Mouse (Mus musculus) erythroid progenitor cell, adult 5-6 weeks (primary cell): Measurements from ENCODE around the gene Gm45713. TPM values are rescaled to one million over a fixed set of nuclear protein-coding genes. Genes with fewer than 3 reads are reported as not detected.
A peak's percentile ranks its signal among the peaks of the same experiment; 100 is the strongest.
"Not testable (repeated sequence)": the region's sequence is repeated elsewhere in the genome, so short reads cannot be mapped to it uniquely, and the experiment has no call there.

Source experiments
- ATAC-seq: replicated peaks from 2 replicates; pipeline ENCODE4 v1.8.0; 2016; ENCODE audit warnings: moderate number of reproducible peaks, mild to moderate bottlenecking, moderate TSS enrichment, inconsistent platforms; ENCODE audit not compliant: poor library complexity, low FRiP score, severe bottlenecking
- total RNA-seq, 2 experiments: library from RNA; stranded (forward) in 1 of 2; stranded (reverse) in 1 of 2; fragments of 150-400 nt in 1 of 2; fragments of 186-747, 209-891 nt in 1 of 2; gene quantifications; 2 replicates each; pipeline versions ENCODE4 v1.2.3 to v1.2.4; 2015 to 2017; ENCODE audit warnings: low replicate concordance in 2 of 2

Gene Gm45713
- not detected in 2 replicates for total RNA-seq (2015; ENCODE audit: low replicate concordance)
- total RNA-seq (2017; ENCODE audit: low replicate concordance): 0.98 and 2.3 TPM in 2 replicates

DNA sequence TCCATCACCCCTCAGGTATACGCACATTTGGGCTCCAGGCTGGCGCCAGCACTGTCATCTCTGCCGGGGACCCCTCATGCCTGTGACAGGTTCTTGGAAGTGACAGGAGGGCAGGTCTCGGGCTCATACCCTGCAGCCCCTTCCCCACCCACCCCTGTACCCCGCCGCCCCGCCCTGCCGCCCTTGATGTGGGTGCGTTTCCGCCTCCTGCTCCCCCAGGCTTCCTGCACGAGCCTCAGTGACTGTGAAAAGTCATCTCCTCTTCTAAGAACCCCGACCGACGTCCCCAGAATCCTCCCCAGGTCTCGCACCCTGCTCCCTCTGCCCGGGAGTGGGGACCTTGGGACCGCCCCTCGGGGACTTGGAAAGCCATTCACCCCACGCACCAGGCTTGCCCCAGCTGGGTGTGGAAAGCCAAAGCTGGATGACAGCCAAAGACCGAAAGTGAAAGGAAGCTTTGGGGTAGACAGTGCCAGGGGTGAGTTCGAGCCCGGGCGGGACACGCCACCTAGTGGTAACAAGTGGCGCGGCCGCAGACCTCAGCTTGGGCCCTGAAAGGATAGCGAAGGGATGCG, at the start of gene Gm45713, which contains the start of gene Flt3l:
Gene Gm45713, minus strand, starts transcription at position 239 of the 575 bp plus-strand sequence.
Gene Flt3l, minus strand, starts transcription at position 440 of the 575 bp plus-strand sequence.
- ATAC-seq: peak; percentile 85

DNA sequence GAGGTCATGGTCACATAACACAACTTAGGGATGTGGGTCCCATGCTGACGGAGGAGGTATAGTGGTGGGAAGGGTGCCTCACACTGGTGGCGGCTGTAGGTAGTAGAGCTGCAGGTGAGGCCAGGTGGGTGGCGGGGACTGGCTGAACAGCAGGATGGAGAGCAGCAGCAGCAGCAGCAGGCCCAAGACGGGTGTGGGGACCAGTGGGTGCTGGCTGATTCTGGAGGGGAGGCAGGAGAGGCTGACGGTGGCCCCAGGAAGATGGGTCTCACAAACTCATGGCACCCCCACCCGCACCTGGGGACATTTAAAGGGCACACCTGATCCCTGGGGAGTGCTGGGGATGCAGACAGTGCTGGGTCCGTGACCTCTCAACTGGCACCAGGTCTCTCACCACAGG, 47.6 kb upstream of the Gm45713 start:
- ATAC-seq: no peak

DNA sequence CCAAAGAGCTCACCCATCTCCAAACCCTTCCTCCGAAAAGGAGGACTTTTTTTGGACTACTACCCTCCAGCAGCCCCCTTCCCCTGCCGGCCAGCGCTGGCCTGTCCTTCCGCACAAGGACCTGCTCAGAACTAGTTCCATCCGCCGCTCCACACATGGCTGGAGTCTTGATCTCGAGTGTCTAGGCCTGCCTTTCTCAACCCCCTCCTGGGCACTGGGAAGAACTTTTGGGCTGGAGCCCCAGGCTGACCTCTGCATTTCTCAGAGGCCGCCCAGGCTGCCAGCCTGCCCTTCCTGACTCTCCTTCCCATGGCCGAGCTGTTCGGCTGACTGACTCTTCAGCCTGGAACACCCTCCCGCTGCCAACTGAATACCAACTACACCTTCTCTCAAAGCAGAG, 46.6 kb upstream of the Gm45713 start:
- 0 out of 2 replicates have a peak, but pooled peaks have one; percentile 1 for ATAC-seq

DNA sequence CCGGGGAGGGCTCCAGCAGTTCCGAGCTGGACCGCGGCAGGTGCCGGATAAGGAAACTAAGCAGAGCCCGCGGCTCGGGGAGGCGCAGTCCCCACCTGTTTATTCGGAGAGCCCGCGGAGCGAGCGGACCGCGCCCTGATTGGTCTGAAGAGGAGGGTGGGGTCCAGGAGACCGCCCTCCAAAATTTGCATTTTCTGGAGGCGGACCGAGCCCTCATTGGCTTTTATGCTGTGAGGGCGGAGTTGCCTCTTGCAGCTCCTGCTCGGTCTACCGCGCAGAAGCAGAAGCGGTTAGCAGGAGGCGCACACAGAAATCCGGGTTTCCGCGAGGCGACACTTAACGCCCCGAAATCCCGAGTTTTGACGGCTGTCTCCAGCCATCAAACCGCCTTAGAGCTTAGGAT, 46.2 kb upstream of the Gm45713 start:
- ATAC-seq: peak; percentile 93

DNA sequence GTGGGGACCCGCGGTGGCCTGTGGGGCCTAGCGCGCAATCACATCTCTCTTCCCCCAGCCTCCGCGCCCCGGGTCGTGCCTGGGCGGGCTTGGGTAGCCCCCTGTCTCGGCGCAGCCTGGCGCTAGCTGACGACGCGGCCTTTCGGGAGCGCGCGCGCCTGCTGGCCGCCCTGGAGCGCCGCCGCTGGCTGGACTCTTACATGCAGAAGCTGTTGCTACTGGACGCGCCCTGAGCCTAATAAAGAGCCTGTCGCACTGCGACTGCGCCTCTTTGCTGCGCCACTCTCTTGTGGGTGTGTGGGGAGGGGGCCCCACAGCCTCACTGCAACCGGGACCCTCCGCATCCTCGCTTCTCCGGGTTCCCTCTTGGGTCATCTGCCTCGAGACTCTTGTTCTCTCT, 45.5 kb upstream of the Gm45713 start:
- peak; percentile 21; the same call in 1 of the 2 replicates for ATAC-seq

DNA sequence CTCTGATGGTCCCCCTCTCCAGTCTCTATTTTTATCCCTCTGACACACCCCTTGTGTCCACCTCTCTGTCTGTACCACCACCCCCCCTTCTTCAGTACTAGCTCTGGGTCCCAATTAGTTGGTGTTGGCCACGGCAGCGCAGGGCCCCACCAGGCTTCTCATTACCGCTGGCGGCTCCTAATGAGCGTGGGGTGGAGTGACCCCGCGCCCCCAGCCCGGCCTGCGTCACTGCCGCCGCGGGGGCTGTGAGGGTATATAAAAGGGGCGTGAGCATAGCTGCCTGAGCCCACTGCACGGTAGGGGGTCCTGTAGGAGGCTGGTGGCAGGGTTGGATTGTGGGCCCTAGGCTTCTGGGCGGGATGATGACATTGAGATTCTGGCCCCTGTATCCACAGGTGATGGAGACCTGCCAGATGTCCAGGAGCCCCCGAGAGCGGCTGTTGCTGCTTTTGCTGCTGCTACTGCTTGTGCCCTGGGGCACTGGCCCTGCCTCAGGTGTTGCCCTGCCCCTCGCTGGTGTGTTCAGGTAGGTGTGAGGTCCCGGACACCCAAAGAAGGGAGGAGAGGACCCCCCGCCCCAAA, 45.0 kb upstream of the Gm45713 start, which contains the start of gene Pth2:
Gene Pth2, plus strand, starts transcription at position 100 of the 582 bp plus-strand sequence.
- no peak for ATAC-seq

DNA sequence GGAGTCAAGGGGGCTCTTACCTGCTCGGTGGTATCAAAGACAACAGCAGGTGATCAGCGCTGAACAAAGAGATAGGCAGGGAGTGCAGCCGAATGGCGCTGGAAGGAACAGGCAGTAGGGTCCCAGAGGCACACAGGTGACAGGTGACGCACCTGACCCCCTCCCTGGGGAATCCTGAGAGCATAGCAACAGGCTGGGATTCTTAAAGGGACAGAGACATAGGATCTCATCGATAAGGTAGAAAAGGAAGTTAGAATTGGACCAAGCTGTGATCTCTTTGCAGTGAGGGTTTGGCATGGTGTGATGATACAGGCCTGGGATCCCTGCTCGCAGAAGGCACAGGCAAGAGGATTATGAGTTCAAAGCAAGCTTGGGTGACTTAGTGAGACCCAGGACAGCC, 43.4 kb upstream of the Gm45713 start, which contains the start of gene Gfy:
Gene Gfy, minus strand, starts transcription at position 101 of the 400 bp plus-strand sequence.
- no peak for ATAC-seq

DNA sequence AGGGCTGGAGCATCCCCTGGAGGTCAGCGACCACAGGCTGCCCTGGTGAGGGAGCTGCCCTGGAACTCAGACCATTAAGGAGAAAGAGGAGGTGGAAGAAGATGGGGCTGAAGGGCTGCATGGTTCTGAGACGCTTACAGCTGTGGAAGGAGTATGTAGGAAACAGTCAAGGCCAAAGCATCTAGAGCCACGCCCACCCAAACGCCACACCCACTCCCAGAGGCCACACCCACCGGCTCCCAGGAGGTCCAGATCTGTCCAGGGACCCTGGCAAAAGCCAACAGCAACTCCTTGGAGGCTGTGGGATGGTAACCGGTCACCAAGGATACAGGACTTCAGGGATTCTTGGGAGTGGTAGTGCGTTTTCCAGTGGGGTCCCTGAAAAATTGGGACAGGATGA, 42.5 kb upstream of the Gm45713 start:
- no peak for ATAC-seq

DNA sequence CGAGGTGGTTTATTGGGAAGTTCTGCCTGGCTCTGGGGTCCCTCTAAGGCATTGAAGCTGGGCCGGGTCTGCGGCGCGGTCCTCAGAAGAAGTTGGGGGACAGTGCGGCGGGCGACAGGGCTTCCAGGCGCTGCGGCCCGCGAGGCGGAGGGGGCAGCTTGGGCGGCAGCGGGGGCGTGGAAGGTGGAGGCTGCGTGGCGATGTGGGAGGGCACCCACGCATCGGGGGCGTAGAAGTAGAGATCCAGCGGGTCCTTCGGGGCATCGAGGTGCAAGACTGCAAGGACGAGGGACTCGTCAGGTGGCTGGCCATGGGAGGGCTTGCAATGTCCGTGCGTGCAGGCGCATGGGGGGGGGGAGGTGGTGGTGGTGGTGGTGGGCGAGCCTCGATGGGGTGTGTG, 40.3 kb upstream of the Gm45713 start:
- no peak for ATAC-seq

DNA sequence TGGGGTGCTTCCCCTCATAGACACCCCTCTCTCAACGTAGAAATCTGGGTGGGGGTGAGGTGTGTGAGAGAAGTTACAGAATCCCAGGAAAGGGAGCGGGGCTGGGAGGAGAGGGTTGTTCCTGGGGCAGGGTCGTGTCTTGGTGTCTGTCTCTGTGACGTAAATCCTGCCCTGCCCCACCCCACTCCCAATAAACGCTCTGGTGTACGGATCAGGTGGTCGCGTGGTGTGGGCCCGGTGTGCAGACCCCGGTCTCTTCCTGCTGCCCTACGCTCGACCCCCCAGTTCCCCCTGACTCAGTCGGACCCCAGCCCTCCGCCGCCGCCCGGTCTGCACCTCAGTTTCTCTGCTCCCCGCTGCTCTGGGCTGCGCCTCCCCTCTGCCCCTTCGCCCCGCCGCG, 39.9 kb upstream of the Gm45713 start:
- no peak for ATAC-seq

DNA sequence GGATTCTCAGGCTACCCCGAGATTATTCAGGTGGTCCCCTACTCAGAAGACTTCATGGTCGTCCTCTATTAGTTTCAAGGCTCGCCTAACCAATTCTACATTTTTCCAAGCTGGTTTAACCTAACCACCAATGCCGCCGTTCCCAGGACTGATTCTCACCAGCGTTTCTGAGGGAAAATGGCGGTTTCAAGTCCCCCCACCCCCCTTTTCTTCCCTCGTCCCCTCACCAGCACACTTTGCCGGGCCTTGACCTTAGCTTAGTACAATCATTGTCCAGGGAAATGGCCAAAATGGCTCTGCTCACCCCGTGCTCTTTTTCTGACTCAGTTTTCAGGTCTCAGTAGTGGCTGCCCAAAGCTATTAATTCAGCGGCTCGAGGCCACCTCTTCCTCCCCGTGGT, 39.4 kb upstream of the Gm45713 start:
- ATAC-seq: no peak

DNA sequence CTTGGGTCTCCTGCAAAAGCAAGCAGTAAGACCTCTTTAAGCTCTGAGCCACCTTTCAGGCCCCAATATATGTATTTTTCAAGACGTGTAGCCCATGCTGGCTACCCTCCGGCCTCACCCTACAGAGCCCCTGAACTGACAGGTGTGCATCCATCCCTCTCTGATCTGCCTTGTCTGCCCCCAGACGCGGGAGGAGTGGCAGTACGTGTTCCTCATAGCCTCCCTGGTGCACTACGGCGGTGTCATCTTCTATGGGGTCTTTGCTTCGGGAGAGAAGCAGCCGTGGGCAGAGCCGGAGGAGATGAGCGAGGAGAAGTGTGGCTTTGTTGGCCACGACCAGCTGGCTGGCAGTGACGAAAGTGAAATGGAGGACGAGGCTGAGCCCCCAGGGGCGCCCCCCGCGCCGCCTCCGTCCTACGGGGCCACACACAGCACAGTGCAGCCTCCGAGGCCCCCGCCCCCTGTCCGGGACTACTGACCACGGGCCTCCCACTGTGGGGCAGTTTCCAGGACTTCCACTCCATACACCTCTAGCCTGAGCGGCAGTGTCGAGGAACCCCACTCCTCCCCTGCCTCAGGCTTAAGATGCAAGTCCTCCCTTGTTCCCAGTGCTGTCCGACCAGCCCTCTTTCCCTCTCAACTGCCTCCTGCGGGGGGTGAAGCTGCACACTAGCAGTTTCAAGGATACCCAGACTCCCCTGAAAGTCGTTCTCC, 38.7 kb upstream of the Gm45713 start:
- ATAC-seq: no peak

DNA sequence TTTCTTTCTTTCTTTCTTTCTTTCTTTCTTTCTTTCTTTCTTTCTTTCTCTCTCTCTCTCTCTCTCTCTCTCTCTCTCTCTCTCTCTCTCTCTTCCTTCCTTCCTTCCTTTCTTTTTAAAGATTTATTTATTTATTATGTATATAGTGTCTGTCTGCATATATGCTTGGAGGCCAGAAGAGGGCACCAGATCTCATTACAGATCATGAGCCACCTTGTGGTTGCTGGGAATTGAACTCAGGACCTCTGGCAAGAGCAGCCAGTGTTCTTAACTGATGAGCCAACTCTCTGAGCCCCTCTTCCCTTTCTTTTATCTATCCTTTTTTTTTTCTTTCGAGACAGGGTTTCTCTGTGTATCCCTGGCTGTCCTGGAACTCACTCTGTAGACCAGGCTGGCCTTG, 37.7 kb upstream of the Gm45713 start:
- not testable (repeated sequence) for ATAC-seq

DNA sequence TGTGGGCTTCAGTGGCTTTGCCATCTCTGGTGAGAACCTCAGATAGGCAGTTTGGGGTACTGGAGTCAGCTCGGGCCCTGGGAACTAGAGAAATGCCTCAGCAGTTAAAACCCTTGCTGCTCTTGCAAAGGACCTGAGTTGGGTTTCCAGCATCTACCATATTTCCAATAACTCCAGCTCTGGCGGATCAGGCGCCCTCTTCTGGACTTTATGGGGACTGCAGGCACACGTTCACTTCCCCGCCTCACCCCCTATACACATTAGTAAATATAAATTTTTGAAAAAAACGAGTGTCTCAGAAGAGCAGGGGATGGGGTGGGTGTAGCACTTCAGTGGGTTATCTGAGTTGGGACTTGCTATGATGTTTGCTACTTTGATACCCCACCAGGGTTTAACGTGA, 36.9 kb upstream of the Gm45713 start:
- ATAC-seq: peak; percentile 59

DNA sequence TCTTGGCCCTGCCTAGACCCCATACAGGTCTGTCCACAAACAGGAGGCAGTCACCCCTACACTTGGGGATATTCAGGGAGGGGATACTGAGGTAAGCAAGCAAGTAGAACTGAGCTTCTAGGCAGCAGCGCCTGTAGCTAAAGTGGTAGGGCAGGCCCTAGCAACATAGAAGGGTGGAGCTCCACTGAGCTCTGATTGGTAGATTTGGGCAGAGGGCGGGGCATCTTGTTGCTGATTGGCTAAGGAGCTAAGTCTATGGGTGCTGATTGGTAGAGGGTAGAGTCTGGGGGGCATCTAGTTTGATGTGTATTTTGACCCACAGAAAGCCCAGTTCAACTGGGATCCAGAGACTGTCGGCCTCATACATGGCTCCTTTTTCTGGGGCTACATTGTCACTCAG, 33.5 kb upstream of the Gm45713 start:
- ATAC-seq: no peak

DNA sequence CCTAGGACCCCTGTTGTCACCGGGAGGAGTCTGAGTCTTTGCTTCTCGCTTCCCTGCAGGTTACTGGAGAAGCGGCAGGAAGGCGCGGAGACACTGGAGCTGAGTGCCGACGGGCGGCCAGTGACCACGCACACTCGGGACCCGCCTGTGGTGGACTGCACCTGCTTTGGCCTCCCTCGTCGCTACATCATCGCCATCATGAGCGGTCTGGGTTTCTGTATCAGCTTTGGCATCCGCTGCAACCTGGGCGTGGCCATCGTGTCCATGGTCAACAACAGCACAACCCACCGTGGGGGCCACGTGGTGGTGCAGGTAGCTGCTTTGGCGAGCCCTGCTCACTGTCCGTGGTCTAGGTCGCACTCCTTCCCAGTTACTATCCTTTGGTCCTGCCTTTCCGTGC, 32.6 kb upstream of the Gm45713 start:
- no peak for ATAC-seq

DNA sequence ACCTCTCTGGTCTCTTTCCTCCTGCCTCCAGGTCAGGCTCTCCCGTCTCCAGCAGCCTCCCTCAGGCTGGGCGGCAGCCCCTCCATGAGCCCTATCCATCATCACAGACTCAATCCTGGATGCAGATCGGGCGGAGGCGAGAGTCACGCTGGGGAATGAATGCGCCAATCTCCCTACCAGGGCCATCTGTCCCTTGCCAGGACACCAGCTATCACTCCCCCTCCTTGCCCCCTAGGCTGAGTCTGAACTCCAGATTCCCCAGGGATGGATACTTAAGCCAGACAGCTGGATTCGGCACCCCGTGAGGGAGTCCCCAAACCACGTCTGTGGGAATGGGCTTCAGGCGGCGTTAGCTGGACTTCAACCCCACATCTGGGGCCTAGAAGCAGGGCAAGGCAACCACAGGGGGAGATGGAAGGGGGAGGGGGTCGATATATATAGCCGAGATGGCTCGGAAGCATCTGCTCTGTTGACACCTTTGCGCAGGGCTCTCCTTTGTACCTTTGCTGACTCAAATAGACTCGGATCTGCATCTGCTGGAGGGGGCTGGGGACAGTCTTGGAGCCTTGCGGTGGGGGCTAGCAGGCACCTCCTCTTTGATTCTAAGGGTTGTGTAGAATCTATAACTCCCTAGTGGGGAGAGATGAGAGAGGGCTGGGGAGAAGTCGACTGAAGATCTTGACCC, 31.9 kb upstream of the Gm45713 start:
- no peak for ATAC-seq

DNA sequence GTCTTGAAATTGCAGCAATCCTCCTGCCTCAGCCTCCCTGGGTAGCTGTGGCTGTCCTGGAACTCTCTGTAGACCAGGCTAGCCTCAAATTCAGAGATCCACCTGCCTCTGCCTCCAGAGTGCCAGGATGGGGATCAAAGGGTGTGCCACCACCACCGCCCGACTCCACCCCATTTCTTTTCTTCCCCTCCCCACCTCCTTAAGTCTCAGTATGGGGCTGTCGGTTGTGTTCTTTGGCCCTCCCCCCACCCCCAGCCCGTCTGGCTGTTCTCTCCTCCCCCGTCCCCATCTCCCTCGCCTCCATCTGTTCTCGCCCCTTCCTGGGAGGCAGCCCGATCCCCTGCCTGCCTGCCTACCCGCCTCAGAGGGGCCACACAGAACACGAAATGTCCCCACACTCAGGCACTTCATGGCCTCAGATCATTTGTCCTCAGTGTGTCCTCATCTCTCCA, 30.9 kb upstream of the Gm45713 start:
- no peak for ATAC-seq

DNA sequence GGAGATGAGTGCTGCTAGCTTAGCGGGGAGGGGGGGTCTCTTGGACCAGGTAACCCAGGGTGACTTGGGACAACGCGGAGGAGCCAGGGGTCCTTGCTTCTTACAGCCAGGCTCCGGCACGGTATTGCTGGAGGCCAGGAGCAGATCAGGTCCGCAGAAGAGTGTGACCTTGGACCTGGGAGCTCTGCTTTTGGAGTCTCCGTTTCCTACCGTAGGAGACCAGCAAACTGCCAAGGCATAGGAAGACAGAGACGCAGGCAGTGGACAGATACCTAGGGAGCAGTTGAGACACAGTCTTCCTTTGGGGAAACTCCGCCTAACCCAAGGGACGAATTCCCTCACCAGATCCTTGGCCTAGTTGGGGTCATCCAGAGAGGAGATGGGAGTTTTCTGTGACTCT, 29.7 kb upstream of the Gm45713 start:
- no peak for ATAC-seq

DNA sequence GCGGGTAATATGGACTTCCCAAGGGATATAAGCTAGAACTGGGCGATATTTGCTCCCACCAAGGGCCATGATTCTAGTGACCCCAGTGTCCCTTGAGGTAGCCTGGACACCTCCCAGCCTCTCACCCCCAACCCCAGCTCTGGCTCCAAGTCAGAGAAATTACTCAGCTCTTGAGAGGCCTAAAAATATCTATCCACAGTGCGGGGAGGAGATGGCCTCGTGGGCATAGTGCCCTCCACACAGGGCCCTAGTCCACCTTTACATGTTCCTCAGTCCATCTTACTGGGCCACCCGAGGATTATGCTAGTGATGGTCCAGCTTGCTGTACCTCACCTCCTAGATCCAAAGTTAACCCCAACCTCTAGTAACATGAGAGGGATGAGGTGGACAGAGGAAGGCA, 28.8 kb upstream of the Gm45713 start:
- no peak for ATAC-seq
